Mouse (Mus musculus) hindbrain, embryonic 16.5 days (tissue): ENCODE results near the gene Ckap2. TPM values are rescaled to one million over a fixed set of nuclear protein-coding genes. Genes with fewer than 3 reads are reported as not detected.
"Not testable (repeated sequence)": the region's sequence is repeated elsewhere in the genome, so short reads cannot be mapped to it uniquely, and the experiment has no call there.

Experiments
- ATAC-seq: fragments of 200-750 bp; cut with Nextera tagmentation; 2 replicates; pipeline ENCODE4 v1.8.0; 2017; ENCODE audit warnings: moderate TSS enrichment, moderate library complexity
- H3K27ac ChIP-seq: fragments of 300-500 bp; sonication (generic); 2 replicates; pipeline ENCODE4 v1.5.1; 2014; ENCODE audit warnings: low read depth, mild to moderate bottlenecking, control low read depth, low read length, moderate library complexity
- H3K27me3 ChIP-seq: fragments of 300-500 bp; sonication (generic); replicated peaks from 2 replicates; pipeline ENCODE4 v1.6.1; 2014; ENCODE audit warnings: low read length; ENCODE audit not compliant: control insufficient read depth, insufficient read depth
- H3K36me3 ChIP-seq: fragments of 300-500 bp; sonication (generic); 2 replicates; pipeline ENCODE4 v1.6.1; 2014; ENCODE audit warnings: mild to moderate bottlenecking, low read length, moderate library complexity, mixed read lengths; ENCODE audit not compliant: control insufficient read depth, insufficient read depth
- H3K4me1 ChIP-seq: fragments of 300-500 bp; sonication (generic); 2 replicates; pipeline ENCODE4 v1.6.1; 2014; ENCODE audit warnings: low read depth, low read length; ENCODE audit not compliant: control insufficient read depth, insufficient read depth
- H3K4me2 ChIP-seq: fragments of 300-500 bp; sonication (generic); 2 replicates; pipeline ENCODE4 v1.6.1; 2014; ENCODE audit warnings: mild to moderate bottlenecking, low read length, control low read depth, moderate library complexity
- H3K4me3 ChIP-seq: fragments of 300-500 bp; sonication (generic); 2 replicates; pipeline ENCODE4 v1.5.1; 2014; ENCODE audit warnings: mild to moderate bottlenecking, low read length, control low read depth, moderate library complexity
- H3K9ac ChIP-seq: fragments of 300-500 bp; sonication (generic); 2 replicates; pipeline ENCODE4 v1.6.1; 2014; ENCODE audit warnings: low read depth, mild to moderate bottlenecking, control low read depth, low read length, moderate library complexity
- H3K9me3 ChIP-seq: fragments of 300-500 bp; sonication (generic); 2 replicates; pipeline ENCODE4 v1.6.1; 2014; ENCODE audit warnings: mild to moderate bottlenecking, low read length, moderate library complexity; ENCODE audit not compliant: control insufficient read depth
- WGBS: fragments of 180-500 bp; shearing (Covaris S2); extraction: QIAGEN DNeasy Blood & Tissue Kit; methylation state at CpG from one replicate; pipeline ENCODE4 v1.1.7; 2014; 5-methylcytosine and 5-hydroxymethylcytosine counted together
- polyA plus RNA-seq: library from polyadenylated mRNA; unstranded; fragments of >200 nt; fragmentation: Nextera tagmentation; extraction: Ambion mirVana; gene quantifications from 2 replicates; pipeline ENCODE4 v1.2.1, GENCODE M21; 2015

Ckap2 gene
- polyA plus RNA-seq, 1 experiment from 2014 or later = 12.8 TPM

DNA sequence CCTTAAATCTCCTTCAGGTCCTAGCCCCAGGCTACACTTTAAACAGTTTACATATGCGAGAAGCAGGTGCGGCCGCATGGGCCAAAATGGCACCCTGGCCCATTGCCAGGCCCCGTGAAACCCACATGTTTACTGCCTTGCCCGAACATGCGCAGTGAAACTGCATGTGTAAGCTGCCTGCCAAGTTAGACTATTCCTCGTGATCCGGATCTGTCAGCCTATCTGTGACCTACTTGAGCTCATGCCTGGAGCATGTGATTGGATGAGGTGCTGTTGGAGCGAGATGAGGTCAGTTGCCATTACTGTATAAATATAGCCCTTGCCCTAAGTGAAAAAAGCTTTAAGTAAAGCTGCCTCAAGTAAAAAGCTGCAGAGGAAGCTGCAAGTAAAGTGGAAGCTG lies 49.2 kb downstream of the Ckap2 start:
- H3K27ac ChIP-seq, H3K36me3 ChIP-seq, H3K4me2 ChIP-seq, H3K4me3 ChIP-seq, ATAC-seq, H3K9ac ChIP-seq, H3K4me1 ChIP-seq, H3K9me3 ChIP-seq, H3K27me3 ChIP-seq: not testable (repeated sequence)
- 81% methylated on average over 9 of the region's 9 CpGs for WGBS

DNA sequence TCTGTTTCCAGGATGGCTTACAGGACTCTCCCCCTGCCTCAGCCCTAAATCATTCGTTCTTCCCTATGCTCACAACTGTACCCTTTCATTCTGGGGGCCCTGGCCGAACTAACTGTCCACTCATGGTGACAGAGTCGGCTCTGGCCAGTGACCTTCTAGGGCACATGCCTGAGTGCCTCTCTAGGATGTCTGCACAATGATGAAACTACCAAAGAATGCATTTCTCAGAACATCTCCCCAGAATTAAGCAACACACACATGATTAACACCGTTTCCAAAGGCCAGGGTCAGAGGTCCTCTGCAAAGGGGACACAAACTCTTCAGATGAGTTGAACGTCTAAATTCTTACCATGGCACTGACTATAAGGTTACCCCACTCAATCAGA lies 50.9 kb downstream of the Ckap2 start:
- WGBS = 85% methylated on average over 5 of the region's 5 CpGs
- Histone ChIP-seq H3K9ac (no peak overlapping the region), H3K27ac (no peak overlapping the region), H3K9me3 (no peaks in the 10 kb centered on the region), H3K27me3 (no peaks in the 10 kb centered on the region), H3K4me3 (no peak overlapping the region), H3K36me3 (no peaks in the 10 kb centered on the region), H3K4me2 (no peak overlapping the region), H3K4me1 (no peaks in the 10 kb centered on the region)
- ATAC-seq = no peak

DNA sequence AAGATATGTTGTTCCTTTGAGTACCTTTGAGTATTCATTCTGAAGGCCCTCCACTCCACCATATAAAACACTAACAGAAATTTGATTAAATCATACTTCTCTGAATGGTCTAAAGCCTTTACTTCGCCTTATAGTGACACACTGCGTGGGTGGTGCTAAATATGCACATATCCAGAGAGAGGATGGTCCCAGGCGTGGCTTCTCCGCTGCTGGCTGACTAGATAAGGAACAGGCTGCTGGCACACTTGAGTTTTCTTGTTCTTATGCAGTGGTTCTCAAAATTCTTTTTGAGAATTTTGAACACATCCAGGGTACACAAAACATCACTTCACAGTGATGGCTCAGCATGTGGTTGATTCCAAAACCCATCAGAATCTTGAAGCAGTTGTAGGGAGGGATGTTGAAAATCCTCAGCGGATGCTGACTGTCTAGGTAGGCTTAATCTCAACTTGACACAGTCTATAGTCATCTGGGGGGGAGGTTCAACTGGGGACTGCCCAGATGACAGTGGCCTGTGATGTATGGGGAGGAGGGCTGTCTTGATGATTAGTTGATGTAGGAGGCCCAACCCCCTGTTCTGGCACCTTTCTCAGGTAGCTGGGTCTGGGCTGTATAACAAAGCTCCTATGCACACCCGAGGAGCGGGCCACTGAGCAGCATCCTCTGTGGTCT lies 51.4 kb downstream of the Ckap2 start:
- no peaks in the 10 kb centered on the region for H3K4me1 ChIP-seq
- H3K4me3 ChIP-seq = no peak overlapping the region
- no peak for ATAC-seq
- 95% methylated on average over 6 of the region's 7 CpGs for WGBS
- no peak overlapping the region for H3K4me2 ChIP-seq
- H3K9me3 ChIP-seq = no peaks in the 10 kb centered on the region
- no peak overlapping the region for H3K9ac ChIP-seq
- H3K27me3 ChIP-seq = no peaks in the 10 kb centered on the region
- H3K36me3 ChIP-seq = peaks cover under 1% of the 10 kb centered on the region; the same call in 1 of the 2 replicates
- H3K27ac ChIP-seq = no peak overlapping the region

DNA sequence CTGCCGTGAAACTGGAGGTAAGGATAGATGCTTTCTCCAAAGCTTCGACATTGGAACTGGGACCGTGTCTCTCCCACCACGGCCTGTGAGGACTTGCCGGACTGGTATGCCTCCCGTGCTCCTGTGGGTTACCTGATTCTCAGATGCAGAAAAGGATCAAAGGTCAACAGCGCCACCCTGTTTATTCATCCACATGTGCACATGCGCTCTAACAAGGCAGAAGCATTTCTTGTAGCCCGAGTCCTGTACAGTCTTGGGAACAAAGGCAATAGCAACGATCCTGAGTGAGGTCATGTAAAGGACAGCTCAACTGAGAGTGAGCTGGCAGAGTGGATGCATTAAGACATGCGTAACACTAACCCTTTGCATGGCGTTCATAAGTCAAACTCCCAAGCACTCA lies 53.6 kb downstream of the Ckap2 start:
- H3K4me1 ChIP-seq = no peaks in the 10 kb centered on the region
- no peak overlapping the region for H3K4me3 ChIP-seq
- no peak overlapping the region for H3K27ac ChIP-seq
- WGBS = 89% methylated on average over 12 of the region's 12 CpGs
- H3K27me3 ChIP-seq = no peaks in the 10 kb centered on the region
- H3K4me2 ChIP-seq = no peak overlapping the region
- ATAC-seq = no peak
- H3K9ac ChIP-seq = no peak overlapping the region
- H3K9me3 ChIP-seq = no peaks in the 10 kb centered on the region
- H3K36me3 ChIP-seq = peaks cover 5% of the 10 kb centered on the region

DNA sequence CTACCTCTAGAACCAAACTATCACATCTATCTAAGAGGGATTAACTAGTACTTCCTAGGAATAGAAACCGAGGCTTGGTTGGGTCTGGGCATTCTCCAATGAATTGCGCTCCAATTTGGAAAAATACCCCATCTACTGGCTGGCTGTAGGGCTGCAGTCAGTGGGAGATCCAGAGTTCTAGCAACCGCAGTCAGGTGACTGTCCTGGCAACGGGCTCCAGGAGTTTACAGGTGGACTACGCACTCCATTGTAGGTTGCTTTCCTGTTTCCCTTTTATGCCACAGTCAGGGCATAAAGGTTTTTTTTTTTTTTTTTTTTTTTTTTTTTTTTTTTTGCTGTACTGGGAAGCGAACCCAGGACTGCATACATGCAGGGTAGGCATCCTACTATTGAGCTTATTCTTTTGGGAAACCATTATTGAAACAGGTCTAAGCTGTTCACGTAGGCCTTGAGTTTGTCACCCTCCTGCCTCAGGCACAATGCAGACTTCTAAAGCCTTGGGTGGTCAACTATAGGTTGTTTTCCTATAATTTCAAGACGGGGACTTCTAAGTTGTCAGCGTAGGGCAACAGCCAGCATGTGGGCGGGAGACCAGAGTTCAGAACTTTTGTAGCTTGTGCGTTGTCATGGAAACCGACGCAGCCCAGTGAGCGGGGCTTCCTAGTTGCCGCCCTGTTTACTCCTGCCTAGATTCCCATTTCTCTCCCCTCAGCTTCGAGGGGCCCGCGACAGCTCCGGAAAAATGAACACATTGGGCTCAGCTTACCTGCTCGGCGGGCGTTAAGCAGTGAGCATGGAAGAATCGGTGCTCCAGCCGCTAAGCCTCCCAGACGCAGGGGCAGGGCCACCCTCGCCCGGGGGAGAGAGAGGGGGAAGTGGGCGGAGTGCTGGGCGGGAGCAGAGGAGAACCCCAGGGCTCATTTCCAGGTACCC lies 61.1 kb downstream of the Ckap2 start, which contains the start of gene Nek5:
Gene Nek5, minus strand, starts transcription at position 834 of the 933 bp plus-strand sequence.
- Histone ChIP-seq H3K9me3 (no peaks in the 10 kb centered on the region), H3K4me1 (peaks cover 3% of the 10 kb centered on the region; the same call in 1 of the 2 replicates), H3K27me3 (no peaks in the 10 kb centered on the region), H3K4me2 (peak within 1 kb of the TSS; percentile 70), H3K36me3 (peaks cover 5% of the 10 kb centered on the region), H3K4me3 (peak within 1 kb of the TSS; percentile 38), H3K9ac (peak within 1 kb of the TSS; percentile 11), H3K27ac (no peak within 1 kb of the TSS)
- ATAC-seq = peak; percentile 86
- under 1% methylated on average over 29 of the region's 29 CpGs for WGBS

Other genes starting within 250 kb of the Ckap2 start
- gene Defb35, start 247.5 kb downstream of the Ckap2 start, polyA plus RNA-seq = not detected in 2 replicates
- not detected in 2 replicates for gene Defb13, start 239.1 kb downstream of the Ckap2 start, polyA plus RNA-seq
- not detected in 2 replicates for gene Fam90a1a, start 227.1 kb downstream of the Ckap2 start, polyA plus RNA-seq
- gene Ccdc70, start 216.0 kb downstream of the Ckap2 start, polyA plus RNA-seq = not detected in 2 replicates
- 1.8 and 1.9 TPM in 2 replicates for gene Atp7b, start 125.5 kb downstream of the Ckap2 start, polyA plus RNA-seq
- 40.9 and 42.4 TPM in 2 replicates for gene Alg11, start 125.1 kb downstream of the Ckap2 start, polyA plus RNA-seq
- gene Nek5, start 60.8 kb downstream of the Ckap2 start, polyA plus RNA-seq = 1.4 and 1.6 TPM in 2 replicates
- gene Nek3, start 19.4 kb downstream of the Ckap2 start, polyA plus RNA-seq = 8.0 and 8.3 TPM in 2 replicates
- gene Vps36, start 7.0 kb upstream of the Ckap2 start, polyA plus RNA-seq = 41.4 and 44.3 TPM in 2 replicates
- gene Thsd1, start 41.5 kb upstream of the Ckap2 start, polyA plus RNA-seq = 7.1 and 10.5 TPM in 2 replicates
- gene Tpte, start 97.6 kb upstream of the Ckap2 start, polyA plus RNA-seq = not detected in 2 replicates
- 8.5 and 8.8 TPM in 2 replicates for gene Slc25a15, start 212.8 kb upstream of the Ckap2 start, polyA plus RNA-seq
- 32.6 and 32.9 TPM in 2 replicates for gene Mrps31, start 225.5 kb upstream of the Ckap2 start, polyA plus RNA-seq